Mouse (Mus musculus) kidney, adult 8-10 months (tissue): ENCODE measurements at regions not wholly inside any gene's neighbourhood (a gene's known extent, or its start where the extent isn't known, plus 50 kb on each side); places are given as distances from the start of the nearest gene placed in this dataset.
A peak's percentile ranks its signal among the peaks of the same experiment; 100 is the strongest.
"Not testable (repeated sequence)": the region's sequence is repeated elsewhere in the genome, so short reads cannot be mapped to it uniquely, and the experiment has no call there.

Source experiments
- DNase-seq, 2 experiments: peaks; one replicate each; pipeline ENCODE4 v3.0.0; 2022

DNA sequence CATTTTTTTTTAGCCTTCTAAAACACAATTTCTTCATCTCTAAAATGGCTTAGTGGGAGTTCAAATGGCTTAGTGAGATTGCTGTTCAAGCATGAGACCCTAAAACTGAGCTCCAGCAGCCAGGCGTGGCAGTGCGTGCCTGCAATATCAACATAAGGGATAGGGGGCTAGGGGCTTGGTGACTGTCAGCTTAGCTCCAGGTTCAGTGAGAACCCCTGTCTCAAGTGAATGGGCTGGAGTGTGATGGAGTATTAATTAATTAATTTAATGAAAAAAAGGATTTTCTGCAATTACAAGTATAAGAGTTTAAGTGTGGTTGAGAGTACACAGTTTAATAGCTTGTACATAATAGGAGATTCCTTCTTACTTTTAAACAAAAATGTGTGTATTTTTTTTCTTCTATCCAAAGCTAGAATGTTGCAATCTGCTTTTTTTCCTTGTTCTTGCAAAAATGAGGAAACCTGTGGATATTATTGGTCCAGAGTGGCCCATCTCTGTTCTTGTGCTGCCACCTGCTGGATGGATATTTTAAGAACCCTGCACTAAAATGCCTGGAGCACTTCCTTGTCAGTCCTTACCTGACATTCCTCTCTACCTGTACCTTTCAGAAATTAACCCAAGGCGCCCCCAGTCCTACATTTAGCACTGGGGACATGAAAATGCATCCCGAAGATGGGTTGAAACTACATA lies 54.0 kb upstream of the Usp47 start:
- peak; percentile 47 to 77 for DNase-seq

DNA sequence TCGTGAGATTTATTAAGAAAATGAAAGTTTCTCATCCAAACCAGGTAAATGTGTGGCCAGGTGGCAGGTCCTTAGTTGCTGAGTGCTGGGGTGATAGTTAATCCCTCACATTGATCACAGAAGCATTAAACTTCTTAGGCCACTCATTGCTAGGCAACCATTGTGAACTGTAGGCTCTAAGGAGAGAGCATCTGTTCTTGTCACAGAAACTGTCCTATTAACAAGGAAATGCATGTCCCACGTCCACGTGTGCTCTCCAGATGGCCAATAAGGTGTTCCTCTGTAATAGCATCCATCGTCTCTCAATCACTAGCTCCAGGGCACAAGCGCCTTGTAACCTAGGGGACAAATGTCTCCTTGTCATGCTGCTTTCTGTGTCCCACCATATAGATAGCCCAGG lies 55.0 kb upstream of the Usp47 start:
- no peak for DNase-seq

GRCm38 (mm10) chr7:111966716-111967115 lies 56.6 kb upstream of the Usp47 start:
- no peak for DNase-seq

GRCm38 (mm10) chr7:111963969-111964368 lies 59.3 kb upstream of the Usp47 start:
- DNase-seq, result no peak

- DNase-seq, result no peak
Observed at GRCm38 (mm10) chr7:111959977-111960376, 63.3 kb upstream of the Usp47 start.

DNA sequence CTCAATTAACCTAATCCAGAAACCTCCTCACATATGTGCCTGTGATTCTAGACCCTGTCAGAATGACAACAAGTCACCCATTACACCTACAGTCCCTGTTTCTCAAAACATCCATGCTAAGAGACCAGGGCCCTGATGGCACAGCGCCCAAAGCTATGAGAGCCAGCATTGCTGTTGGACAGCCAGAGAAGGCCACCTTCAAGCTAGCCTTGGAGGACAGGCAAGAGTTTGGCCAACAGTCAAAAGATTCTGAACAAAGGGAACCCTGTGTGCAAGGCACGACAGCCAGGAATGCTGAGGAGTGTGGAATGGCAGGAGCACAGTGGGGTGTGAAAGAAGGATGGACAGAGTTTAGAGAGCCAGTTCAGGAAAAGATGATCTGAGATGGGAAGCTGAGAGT lies 66.6 kb upstream of the Usp47 start:
- DNase-seq, result no peak

- DNase-seq, result no peak
Observed at GRCm38 (mm10) chr7:111939631-111940030, 83.7 kb upstream of the Usp47 start.

DNA sequence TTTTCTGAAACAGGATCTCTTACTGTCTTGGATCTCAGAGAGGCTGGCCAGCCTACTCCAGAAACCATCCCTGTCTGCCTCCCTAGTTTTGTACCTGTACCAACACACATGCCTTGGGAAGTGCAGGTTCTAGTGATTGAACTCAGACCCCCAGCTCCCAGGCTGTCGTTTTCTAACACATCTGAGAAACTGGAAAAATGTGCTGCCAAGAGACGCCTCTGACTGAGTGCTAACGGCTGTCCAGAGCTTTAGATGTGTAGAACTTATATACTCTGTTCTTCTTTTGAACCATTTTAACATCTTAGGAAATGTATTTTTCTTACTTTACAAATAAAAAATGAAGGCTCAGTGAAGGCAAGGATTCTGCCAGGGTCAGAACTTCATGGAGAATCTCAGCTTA lies 85.8 kb upstream of the Usp47 start:
- no peak for DNase-seq

DNA sequence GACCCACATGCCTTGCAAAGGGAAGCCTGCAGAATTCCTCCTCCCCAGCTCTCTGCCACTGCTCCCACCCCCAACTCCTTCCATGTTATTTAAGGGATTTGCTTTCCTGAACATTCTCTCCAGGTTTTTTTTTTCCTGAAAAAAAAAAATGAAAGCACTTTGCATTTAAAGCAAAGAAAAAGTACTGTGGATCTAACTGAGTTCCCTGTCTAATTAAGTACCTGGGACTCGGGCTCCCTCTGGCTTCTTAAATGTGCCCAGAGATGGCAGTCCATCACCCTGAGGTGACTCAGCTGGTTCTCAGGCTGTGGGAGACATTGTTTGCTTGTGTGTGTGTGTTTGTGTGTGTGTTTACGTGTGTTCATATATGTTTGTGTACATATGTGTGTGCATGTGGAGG lies 86.2 kb upstream of the Usp47 start:
- DNase-seq, result no peak

GRCm38 (mm10) chr7:111932725-111933124 lies 90.6 kb upstream of the Usp47 start:
- DNase-seq, result no peak

GRCm38 (mm10) chr7:111919961-111920360 lies 103.3 kb upstream of the Usp47 start:
- no peak for DNase-seq

DNA sequence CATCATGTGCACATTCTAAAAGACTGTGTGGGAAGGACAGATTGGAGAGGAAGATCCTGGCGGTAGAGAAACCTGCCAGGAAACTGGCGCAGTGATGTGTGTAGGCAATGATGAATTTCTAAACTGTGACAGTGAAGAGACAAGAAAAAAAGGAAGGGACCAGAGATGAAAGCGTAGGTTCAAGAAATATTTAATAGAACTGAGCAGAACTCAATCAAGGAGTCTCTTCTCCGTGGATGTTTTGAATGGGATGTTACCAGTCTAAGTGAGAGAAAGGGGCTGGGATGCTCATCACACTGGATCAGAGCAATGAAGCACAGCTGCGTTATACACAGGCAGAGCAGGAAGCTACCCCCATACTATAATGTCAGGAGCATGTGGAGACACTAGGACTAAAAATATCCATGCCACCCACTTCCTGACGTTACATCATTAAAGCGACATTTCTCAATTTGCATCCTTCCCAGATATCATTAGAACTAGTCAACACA lies 119.5 kb upstream of the Usp47 start:
- DNase-seq, result no peak

- DNase-seq, result no peak
Observed at GRCm38 (mm10) chr7:111897016-111897415, 117.2 kb upstream of the Galnt18 start.

- DNase-seq, result peak in 1 of 2 experiments; percentile 1
Observed at GRCm38 (mm10) chr7:111896255-111896654, 116.5 kb upstream of the Galnt18 start.

DNA sequence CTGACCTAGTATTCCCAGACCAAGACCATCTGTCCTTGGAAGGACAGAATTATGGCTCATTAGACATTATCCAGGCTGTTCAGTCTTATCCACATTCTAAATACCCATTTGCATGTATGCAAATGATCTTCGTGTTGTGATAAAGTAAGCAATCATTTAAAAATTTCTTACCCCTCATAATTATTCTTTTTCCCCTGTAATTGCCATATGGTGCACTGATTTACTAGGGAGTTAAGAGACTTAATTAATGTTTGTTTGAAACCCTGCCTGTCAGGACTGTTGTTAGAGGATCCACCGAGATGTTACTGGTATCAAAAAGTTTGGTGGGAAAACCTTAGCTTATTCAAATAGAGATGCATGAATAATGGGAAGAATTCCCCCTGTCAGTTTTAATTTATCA lies 103.2 kb upstream of the Galnt18 start:
- DNase-seq, result no peak

GRCm38 (mm10) chr7:111880067-111880675 lies 100.4 kb upstream of the Galnt18 start:
- DNase-seq, result no peak

DNA sequence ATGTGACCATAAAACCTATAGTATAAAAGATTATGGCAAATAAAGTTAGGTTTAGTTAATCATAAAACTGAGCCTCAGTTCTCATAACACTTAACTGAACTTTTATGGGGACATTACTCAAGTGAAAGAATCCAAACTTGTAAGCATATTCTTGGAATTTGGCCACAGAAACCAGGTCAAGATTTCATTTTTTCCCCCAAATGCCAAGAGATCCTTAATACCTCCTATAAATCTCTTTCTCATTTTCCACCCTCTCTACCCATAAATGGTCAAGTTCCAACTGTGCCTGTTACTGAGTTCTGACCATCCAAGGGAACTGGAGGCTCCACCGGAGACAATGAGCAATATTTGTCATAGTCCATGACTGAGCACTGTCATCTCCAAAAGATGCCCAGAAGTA lies 97.8 kb upstream of the Galnt18 start:
- no peak for DNase-seq

DNA sequence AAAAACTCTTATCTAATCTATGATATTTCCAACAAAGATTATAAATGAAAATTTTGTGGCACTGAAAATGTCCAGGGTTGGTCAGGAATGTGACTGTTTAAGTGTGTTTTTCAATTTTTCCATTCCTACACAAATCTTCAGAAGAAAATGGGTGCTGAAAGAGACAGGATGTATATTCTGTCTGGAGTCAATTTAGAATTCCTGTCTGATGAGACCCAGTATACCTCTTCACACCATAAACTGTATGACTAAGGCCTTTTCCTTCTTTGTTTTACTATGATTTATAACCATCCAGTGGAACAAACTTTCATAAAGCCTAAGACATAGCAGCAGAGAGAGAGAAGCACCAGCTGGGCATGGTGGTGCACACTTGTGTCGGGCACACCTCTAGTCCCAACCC lies 96.2 kb upstream of the Galnt18 start:
- DNase-seq, result no peak

GRCm38 (mm10) chr7:111869337-111869736 lies 89.6 kb upstream of the Galnt18 start:
- no peak for DNase-seq

- no peak for DNase-seq
Observed at GRCm38 (mm10) chr7:111863035-111863434, 83.3 kb upstream of the Galnt18 start.

GRCm38 (mm10) chr7:111858291-111858690 lies 78.5 kb upstream of the Galnt18 start:
- DNase-seq, result not testable (repeated sequence)

DNA sequence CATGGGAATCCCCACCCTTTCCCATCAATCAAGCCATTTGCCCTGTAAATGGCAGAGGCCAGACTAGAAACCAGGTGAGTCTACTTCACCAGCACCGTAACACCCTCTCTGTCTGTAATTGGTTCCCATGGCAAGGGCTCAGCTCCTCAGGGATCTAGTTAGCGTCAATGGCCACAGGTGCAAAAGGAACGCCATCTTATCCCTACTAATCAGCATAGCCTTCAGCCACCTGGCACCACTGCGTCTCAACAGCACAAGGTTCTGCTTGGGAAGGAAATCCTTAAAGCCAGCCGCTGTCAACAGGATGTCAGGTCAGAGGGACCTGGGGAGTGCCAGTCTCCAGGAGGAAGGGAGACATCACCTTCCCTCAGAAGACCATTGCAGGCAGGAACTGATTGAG lies 77.2 kb upstream of the Galnt18 start:
- no peak for DNase-seq

- no peak for DNase-seq
Observed at GRCm38 (mm10) chr7:111855309-111855708, 75.5 kb upstream of the Galnt18 start.

- DNase-seq, result no peak
Observed at GRCm38 (mm10) chr7:111846417-111846816, 66.6 kb upstream of the Galnt18 start.

DNA sequence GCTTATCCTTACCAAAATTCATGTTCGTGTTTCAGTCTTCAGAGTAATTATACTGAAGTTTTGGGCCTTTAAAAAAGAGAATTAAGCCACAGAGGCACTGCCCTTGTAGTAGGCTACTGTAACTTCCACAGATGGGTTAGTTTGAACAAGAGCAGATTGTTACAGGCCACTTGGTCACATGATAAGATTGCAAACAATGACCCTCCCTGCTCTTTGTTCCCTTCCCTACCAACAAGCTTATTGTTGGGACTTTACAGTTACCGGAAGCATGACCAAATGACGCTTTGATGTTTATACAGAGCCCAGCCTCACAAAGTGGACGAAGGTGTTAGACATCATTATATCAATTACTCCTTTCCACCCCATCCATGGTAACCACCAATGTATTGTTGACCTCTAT lies 63.9 kb upstream of the Galnt18 start:
- no peak for DNase-seq
